Mouse (Mus musculus) stomach, embryonic 15.5 days (tissue): ENCODE results near the gene Sephs2. TPM values are rescaled to one million over a fixed set of nuclear protein-coding genes. Genes with fewer than 3 reads are reported as not detected.

ENCODE experiments used
- ATAC-seq: fragments of 200-750 bp; cut with Nextera tagmentation; 2 replicates; pipeline ENCODE4 v1.8.0; 2017; ENCODE audit warnings: low read depth, moderate number of reproducible peaks, moderate TSS enrichment; ENCODE audit not compliant: insufficient read depth, low FRiP score
- H3K27ac ChIP-seq: fragments of 300-500 bp; sonication (generic); 2 replicates; pipeline ENCODE4 v1.5.1; 2015; ENCODE audit warnings: mild to moderate bottlenecking, inconsistent platforms
- H3K27me3 ChIP-seq: fragments of 300-500 bp; sonication (generic); replicated peaks from 2 replicates; pipeline ENCODE4 v1.6.1; 2015; ENCODE audit warnings: inconsistent platforms
- H3K36me3 ChIP-seq: fragments of 300-500 bp; sonication (generic); 2 replicates; pipeline ENCODE4 v1.6.1; 2015; ENCODE audit warnings: inconsistent platforms
- H3K4me1 ChIP-seq: fragments of 300-500 bp; sonication (generic); 2 replicates; pipeline ENCODE4 v1.6.1; 2015; ENCODE audit warnings: inconsistent platforms
- H3K4me2 ChIP-seq: fragments of 300-500 bp; sonication (generic); 2 replicates; pipeline ENCODE4 v1.6.1; 2015; ENCODE audit warnings: mild to moderate bottlenecking, inconsistent platforms
- H3K4me3 ChIP-seq: fragments of 300-500 bp; sonication (generic); replicated peaks from 2 replicates; pipeline ENCODE4 v1.5.1; 2015; ENCODE audit warnings: inconsistent platforms
- H3K9ac ChIP-seq: fragments of 300-500 bp; sonication (generic); 2 replicates; pipeline ENCODE4 v1.6.1; 2015; ENCODE audit warnings: inconsistent platforms
- H3K9me3 ChIP-seq: fragments of 300-500 bp; sonication (generic); 2 replicates; pipeline ENCODE4 v1.6.1; 2016; ENCODE audit warnings: inconsistent platforms
- WGBS: fragments of 180-500 bp; shearing (Covaris S2); methylation state at CpG from one replicate; pipeline ENCODE4 v1.1.7; 2015; 5-methylcytosine and 5-hydroxymethylcytosine counted together
- polyA plus RNA-seq: library from polyadenylated mRNA; unstranded; fragments of >200 nt; fragmentation: Nextera tagmentation; extraction: Ambion mirVana; gene quantifications from 2 replicates; pipeline ENCODE4 v1.2.1, GENCODE M21; 2015

The Sephs2 gene
- polyA plus RNA-seq, 1 experiment from 2014 or later: 139 TPM

- Histone ChIP-seq H3K27ac (no peak overlapping the region), H3K4me3 (no peak overlapping the region), H3K4me1 (no peaks in the 10 kb centered on the region), H3K9ac (no peak overlapping the region), H3K27me3 (no peaks in the 10 kb centered on the region), H3K9me3 (no peaks in the 10 kb centered on the region), H3K4me2 (no peak overlapping the region), H3K36me3 (no peaks in the 10 kb centered on the region)
- 67% methylated on average over 2 of the region's 2 CpGs for WGBS
- ATAC-seq: no peak
These were observed 15.5 kb upstream of the Sephs2 start for GRCm38 (mm10) chr7:127289306-127289705.

DNA sequence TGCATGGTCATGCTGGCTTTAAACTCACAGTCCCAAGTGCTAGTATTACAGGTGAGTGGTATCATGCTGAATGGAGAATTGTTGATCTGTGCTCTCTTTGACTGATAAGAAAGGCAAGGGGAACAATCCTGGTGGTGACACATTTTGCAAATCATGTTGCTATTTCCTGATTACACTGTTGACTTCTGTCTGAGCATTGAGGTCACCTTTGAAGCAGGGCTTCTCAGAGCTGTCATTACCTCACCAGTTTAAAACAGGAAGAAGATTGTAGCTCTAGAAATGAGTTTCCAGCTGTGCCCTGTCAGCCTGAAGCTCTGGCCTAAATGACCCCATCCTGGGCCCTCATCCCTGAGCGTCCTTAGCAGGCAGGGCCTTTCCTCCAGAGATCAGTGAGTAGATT is 14.1 kb upstream of the Sephs2 start:
- 67% methylated on average over 1 of the region's 1 CpGs for WGBS
- H3K4me3 ChIP-seq: no peak overlapping the region
- H3K9me3 ChIP-seq: no peaks in the 10 kb centered on the region
- no peak overlapping the region for H3K4me2 ChIP-seq
- H3K4me1 ChIP-seq: no peaks in the 10 kb centered on the region
- H3K9ac ChIP-seq: no peak overlapping the region
- no peaks in the 10 kb centered on the region for H3K36me3 ChIP-seq
- ATAC-seq: no peak
- no peaks in the 10 kb centered on the region for H3K27me3 ChIP-seq
- no peak overlapping the region for H3K27ac ChIP-seq

GRCm38 (mm10) chr7:127285154-127285553 is 11.3 kb upstream of the Sephs2 start:
- Histone ChIP-seq H3K27ac (no peak overlapping the region), H3K4me2 (no peak overlapping the region), H3K9ac (no peak overlapping the region), H3K4me1 (no peaks in the 10 kb centered on the region), H3K36me3 (no peaks in the 10 kb centered on the region), H3K27me3 (no peaks in the 10 kb centered on the region), H3K4me3 (no peak overlapping the region), H3K9me3 (no peaks in the 10 kb centered on the region)
- WGBS: 61% methylated on average over 7 of the region's 10 CpGs
- ATAC-seq: no peak

GRCm38 (mm10) chr7:127282190-127282589 is 8.3 kb upstream of the Sephs2 start:
- no peak for ATAC-seq
- WGBS: 80% methylated on average over 2 of the region's 2 CpGs
- no peaks in the 10 kb centered on the region for H3K36me3 ChIP-seq
- H3K27ac ChIP-seq: no peak overlapping the region
- no peak overlapping the region for H3K4me3 ChIP-seq
- no peaks in the 10 kb centered on the region for H3K4me1 ChIP-seq
- H3K27me3 ChIP-seq: no peaks in the 10 kb centered on the region
- H3K9ac ChIP-seq: no peak overlapping the region
- H3K9me3 ChIP-seq: no peaks in the 10 kb centered on the region
- H3K4me2 ChIP-seq: no peak overlapping the region

DNA sequence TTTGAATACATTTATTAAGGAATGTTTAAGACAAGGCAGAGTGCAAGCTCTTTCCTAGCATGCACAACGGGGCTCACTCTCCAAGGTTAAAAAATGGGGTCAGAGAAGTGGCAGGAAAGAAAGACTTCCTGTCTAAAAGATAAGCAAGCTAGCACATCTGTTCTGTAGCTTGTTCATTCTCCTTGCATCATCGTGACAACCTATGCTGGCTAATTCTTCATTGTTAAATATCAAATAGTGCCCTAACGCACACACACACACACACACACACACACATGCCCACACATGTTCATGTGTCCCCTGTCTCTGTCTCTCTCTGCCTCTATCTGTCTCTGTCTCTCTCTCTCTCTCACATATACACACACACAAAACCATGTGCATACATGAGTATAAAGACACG is 7.3 kb upstream of the Sephs2 start:
- 45% methylated on average over 4 of the region's 4 CpGs for WGBS
- no peak for ATAC-seq
- H3K9ac ChIP-seq: no peak overlapping the region
- H3K27me3 ChIP-seq: no peaks in the 10 kb centered on the region
- no peaks in the 10 kb centered on the region for H3K36me3 ChIP-seq
- H3K9me3 ChIP-seq: no peaks in the 10 kb centered on the region
- H3K4me1 ChIP-seq: no peaks in the 10 kb centered on the region
- H3K4me2 ChIP-seq: no peak overlapping the region
- no peak overlapping the region for H3K4me3 ChIP-seq
- H3K27ac ChIP-seq: no peak overlapping the region

DNA sequence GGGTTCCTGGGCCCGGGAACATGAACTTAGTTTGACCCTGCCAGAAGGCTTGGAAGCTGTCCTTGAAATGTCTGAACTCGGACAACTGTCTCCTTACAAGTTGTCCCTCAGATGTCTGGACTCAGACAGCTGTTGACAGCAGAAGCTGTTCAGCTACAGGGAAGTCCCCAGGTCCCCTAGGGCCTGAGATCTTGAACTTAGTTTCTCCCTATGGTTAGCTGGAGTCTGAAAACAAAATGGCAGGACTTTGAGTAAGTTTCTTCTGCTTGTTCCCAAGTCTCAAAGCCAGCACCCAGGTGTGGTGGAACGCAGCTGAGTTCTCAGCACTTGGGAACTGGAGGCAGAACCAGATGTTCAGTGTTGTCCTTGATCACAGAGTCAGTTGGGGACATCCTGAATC is 6.2 kb upstream of the Sephs2 start:
- H3K27ac ChIP-seq: no peak overlapping the region
- no peak overlapping the region for H3K4me3 ChIP-seq
- H3K9me3 ChIP-seq: no peaks in the 10 kb centered on the region
- no peaks in the 10 kb centered on the region for H3K36me3 ChIP-seq
- 48% methylated on average over 3 of the region's 3 CpGs for WGBS
- ATAC-seq: no peak
- H3K27me3 ChIP-seq: no peaks in the 10 kb centered on the region
- H3K9ac ChIP-seq: no peak overlapping the region
- H3K4me2 ChIP-seq: no peak overlapping the region
- no peaks in the 10 kb centered on the region for H3K4me1 ChIP-seq

- no peak overlapping the region for H3K4me2 ChIP-seq
- H3K9ac ChIP-seq: no peak overlapping the region
- no peaks in the 10 kb centered on the region for H3K27me3 ChIP-seq
- H3K4me1 ChIP-seq: 0 out of 2 replicates have a peak, but pooled peaks cover 3% of the 10 kb centered on the region
- H3K27ac ChIP-seq: no peak overlapping the region
- H3K4me3 ChIP-seq: no peak overlapping the region
- no peaks in the 10 kb centered on the region for H3K9me3 ChIP-seq
- H3K36me3 ChIP-seq: no peaks in the 10 kb centered on the region
- ATAC-seq: no peak
- WGBS: 24% methylated on average over 8 of the region's 8 CpGs
These were observed 4.5 kb upstream of the Sephs2 start for GRCm38 (mm10) chr7:127278311-127278710.

GRCm38 (mm10) chr7:127276519-127276961 is 2.7 kb upstream of the Sephs2 start:
- Histone ChIP-seq H3K4me3 (no peak overlapping the region), H3K9me3 (no peaks in the 10 kb centered on the region), H3K4me1 (peaks cover 15% of the 10 kb centered on the region), H3K9ac (no peak overlapping the region), H3K27me3 (no peaks in the 10 kb centered on the region), H3K36me3 (no peaks in the 10 kb centered on the region; the same call in 1 of the 2 replicates), H3K4me2 (no peak overlapping the region), H3K27ac (peak overlapping the region; percentile 80)
- peak; percentile 51 for ATAC-seq
- WGBS: 58% methylated on average over 5 of the region's 5 CpGs

GRCm38 (mm10) chr7:127273118-127273923 is 534 bp downstream of the Sephs2 start:
- H3K4me1 ChIP-seq: peaks cover 15% of the 10 kb centered on the region
- no peaks in the 10 kb centered on the region for H3K9me3 ChIP-seq
- peak; percentile 9; the same call in 1 of the 2 replicates for ATAC-seq
- WGBS: 14% methylated on average over 46 of the region's 50 CpGs
- peak overlapping the region; percentile 77 for H3K27ac ChIP-seq
- H3K4me3 ChIP-seq: peak overlapping the region; percentile 64
- H3K36me3 ChIP-seq: peaks cover 7% of the 10 kb centered on the region; the same call in 1 of the 2 replicates
- H3K4me2 ChIP-seq: peak overlapping the region; percentile 77
- H3K9ac ChIP-seq: peak overlapping the region; percentile 82
- H3K27me3 ChIP-seq: no peaks in the 10 kb centered on the region

- no peak overlapping the region for H3K9ac ChIP-seq
- ATAC-seq: no peak
These were observed 1.3 kb downstream of the Sephs2 start for GRCm38 (mm10) chr7:127272566-127272965.

GRCm38 (mm10) chr7:127271093-127271492 is 2.8 kb downstream of the Sephs2 start:
- H3K27me3 ChIP-seq: no peaks in the 10 kb centered on the region
- 95% methylated on average over 4 of the region's 4 CpGs for WGBS
- H3K4me2 ChIP-seq: 0 out of 2 replicates have a peak overlapping the region, but pooled peaks have one; percentile 2
- peaks cover 15% of the 10 kb centered on the region for H3K4me1 ChIP-seq
- no peak for ATAC-seq
- no peaks in the 10 kb centered on the region for H3K9me3 ChIP-seq
- peaks cover 7% of the 10 kb centered on the region; the same call in 1 of the 2 replicates for H3K36me3 ChIP-seq
- H3K4me3 ChIP-seq: no peak overlapping the region; the same call in 1 of the 2 replicates
- H3K9ac ChIP-seq: no peak overlapping the region
- H3K27ac ChIP-seq: no peak overlapping the region

More at GRCm38 (mm10) chr7:127272566-127272965, 1.3 kb downstream of the Sephs2 start:
- Histone ChIP-seq H3K4me3 (peak overlapping the region; percentile 64), H3K36me3 (peaks cover 7% of the 10 kb centered on the region; the same call in 1 of the 2 replicates), H3K4me2 (peak overlapping the region; percentile 77), H3K4me1 (peaks cover 15% of the 10 kb centered on the region), H3K27me3 (no peaks in the 10 kb centered on the region), H3K27ac (no peak overlapping the region), H3K9me3 (no peaks in the 10 kb centered on the region)
- 94% methylated on average over 15 of the region's 15 CpGs for WGBS

DNA sequence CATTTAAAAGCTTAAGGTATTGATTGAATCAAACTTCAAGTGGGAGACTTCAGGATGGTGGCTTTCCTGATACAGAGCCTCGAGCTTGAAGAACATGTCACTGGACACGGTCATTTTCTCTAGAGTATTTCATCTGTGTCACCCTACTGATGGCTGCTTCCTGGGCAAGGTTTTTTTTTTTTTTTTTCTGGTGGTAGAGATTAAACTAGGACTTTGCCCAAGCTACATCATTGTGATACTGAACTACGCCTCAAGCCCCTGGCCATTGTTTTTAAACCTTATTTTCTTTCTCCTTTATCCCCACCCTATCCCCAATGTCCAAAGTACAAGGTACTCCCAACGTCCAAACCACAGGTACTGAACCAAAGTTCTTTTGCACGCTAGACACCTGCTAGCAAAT is 3.2 kb downstream of the Sephs2 start:
- Histone ChIP-seq H3K9ac (no peak overlapping the region), H3K4me2 (no peak overlapping the region), H3K36me3 (peaks cover 7% of the 10 kb centered on the region; the same call in 1 of the 2 replicates), H3K9me3 (no peaks in the 10 kb centered on the region), H3K27ac (no peak overlapping the region), H3K4me3 (no peak overlapping the region), H3K4me1 (peaks cover 15% of the 10 kb centered on the region), H3K27me3 (no peaks in the 10 kb centered on the region)
- 77% methylated on average over 5 of the region's 5 CpGs for WGBS
- no peak for ATAC-seq
